12 mouse cellular contexts compared by ENCODE assay signal in the genomic region with DNA sequence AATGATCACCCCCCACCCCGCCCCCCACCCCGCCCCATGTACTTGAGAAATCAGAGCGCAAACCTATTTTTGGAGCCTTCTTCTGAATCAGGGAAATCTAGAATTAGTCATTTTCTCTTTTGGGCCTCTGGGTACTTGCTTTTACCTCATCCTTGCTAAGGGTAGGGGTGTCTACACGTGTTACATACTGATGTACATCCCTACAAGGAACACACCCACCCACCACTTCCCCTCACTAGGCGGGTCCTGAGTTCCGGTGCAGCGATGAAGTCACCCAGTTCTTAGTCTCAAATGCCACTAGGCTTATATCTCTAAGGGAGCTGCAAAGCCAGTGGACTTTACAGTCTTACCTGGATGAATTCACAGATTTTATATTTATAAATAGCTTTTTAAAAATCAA.
A peak's percentile ranks its signal among the peaks of the same experiment; 100 is the strongest.
DNase-seq lines count a peak whose midpoint lies in the region; ATAC-seq lines count a peak whose summit lies in the region.
"Had no signal": no experiment of that assay in that cellular context is flagged by ENCODE, and none has a peak within 500 bp of the region (broad histone marks: within the 10 kb centered on the region; RNA-seq: fewer than 3 reads in every experiment).

No protein-coding gene starts in this region.

- H3K9ac ChIP-seq in hindbrain, embryonic 15.5 days: no peak overlapping the region
- H3K9ac ChIP-seq in hindbrain, embryonic 11.5 days (ENCODE audit: low read depth, low read length): no peak overlapping the region
- H3K9ac ChIP-seq: heart, embryonic 15.5 days; midbrain, embryonic 12.5 days had no signal

- no peak for ATAC-seq in hindbrain, embryonic 15.5 days (ENCODE audit: low FRiP score, low read depth)
- no peak for ATAC-seq in hindbrain, embryonic 11.5 days (ENCODE audit: low FRiP score)

- H3K36me3 ChIP-seq in hindbrain, embryonic 15.5 days: no peaks in the 10 kb centered on the region
- no peaks in the 10 kb centered on the region for H3K36me3 ChIP-seq in hindbrain, embryonic 11.5 days (ENCODE audit: control insufficient read depth, insufficient read depth, low read length)
- H3K36me3 ChIP-seq: embryonic facial prominence, embryonic 10.5 days; heart, embryonic 15.5 days; midbrain, embryonic 12.5 days had no signal

- H3K27me3 ChIP-seq in hindbrain, embryonic 15.5 days: no peaks in the 10 kb centered on the region
- no peaks in the 10 kb centered on the region for H3K27me3 ChIP-seq in hindbrain, embryonic 11.5 days (ENCODE audit: control insufficient read depth, insufficient read depth, low read length)
- H3K27me3 ChIP-seq: heart, embryonic 15.5 days; midbrain, embryonic 12.5 days had no signal

- no peak overlapping the region for H3K4me3 ChIP-seq in hindbrain, embryonic 15.5 days
- no peak overlapping the region for H3K4me3 ChIP-seq in hindbrain, embryonic 11.5 days (ENCODE audit: low read depth, low read length)
- H3K4me3 ChIP-seq: embryonic facial prominence, embryonic 10.5 days; heart, embryonic 15.5 days; midbrain, embryonic 12.5 days had no signal

- no peak overlapping the region for H3K27ac ChIP-seq in hindbrain, embryonic 15.5 days (replicated peaks)
- no peak overlapping the region for H3K27ac ChIP-seq in hindbrain, embryonic 11.5 days (ENCODE audit: low read depth, low read length)
- H3K27ac ChIP-seq: embryonic facial prominence, embryonic 10.5 days; heart, embryonic 15.5 days; midbrain, embryonic 12.5 days had no signal

- intact Hi-C loops in left cerebral cortex, postnatal 36 days (cut with DNase I): no loop called here

- H3K9me3 ChIP-seq in hindbrain, embryonic 15.5 days: no peaks in the 10 kb centered on the region
- no peaks in the 10 kb centered on the region for H3K9me3 ChIP-seq in hindbrain, embryonic 11.5 days (ENCODE audit: control insufficient read depth, low read length)
- H3K9me3 ChIP-seq: embryonic facial prominence, embryonic 10.5 days; heart, embryonic 15.5 days; midbrain, embryonic 12.5 days had no signal

- no peak for DNase-seq in hindbrain, embryonic 11.5 days (ENCODE audit: low spot score)
- DNase-seq in right cerebral cortex, adult 2 months (ENCODE audit: low spot score in 2 of 2): peak; percentile 72 to 74
- no peak for DNase-seq in right cerebral cortex, postnatal 4 days
- peak; percentile 65 to 69 for DNase-seq in left cerebral cortex, postnatal 36 days (ENCODE audit: low spot score in 2 of 2)
- no peak for DNase-seq in kidney, postnatal 36 days
- DNase-seq in urinary bladder, postnatal 25 days (ENCODE audit: low spot score): no peak
- no peak for DNase-seq in kidney, adult 11 months
- DNase-seq: kidney, adult 9 months had no signal

- peak overlapping the region; percentile 78 for H3K4me2 ChIP-seq in hindbrain, embryonic 15.5 days
- no peak overlapping the region for H3K4me2 ChIP-seq in hindbrain, embryonic 11.5 days (replicated peaks; ENCODE audit: low read depth, low read length)
- H3K4me2 ChIP-seq: heart, embryonic 15.5 days; midbrain, embryonic 12.5 days had no signal

- WGBS in hindbrain, embryonic 15.5 days: 94% methylated on average over 7 of the region's 7 CpGs
- 96% methylated on average over 7 of the region's 7 CpGs for WGBS in hindbrain, embryonic 11.5 days

- peaks cover 71% of the 10 kb centered on the region for H3K4me1 ChIP-seq in hindbrain, embryonic 15.5 days (replicated peaks)
- H3K4me1 ChIP-seq in hindbrain, embryonic 11.5 days (replicated peaks; ENCODE audit: control insufficient read depth, insufficient read depth, low read length): 0 out of 2 replicates have a peak, but pooled peaks cover 6% of the 10 kb centered on the region

Comparison
In these comparisons a context has a peak if more than half of its experiments do, and no peak if none do; other contexts are left out.
1. DNase-seq: peak in right cerebral cortex, adult 2 months (2 of 2) and left cerebral cortex, postnatal 36 days (2 of 2); none in hindbrain, embryonic 11.5 days (single experiment), right cerebral cortex, postnatal 4 days (single experiment), kidney, postnatal 36 days (0 of 2), urinary bladder, postnatal 25 days (single experiment) and kidney, adult 11 months (single experiment).